ENCODE assay signal across 29 mouse cellular contexts in the genomic region with DNA sequence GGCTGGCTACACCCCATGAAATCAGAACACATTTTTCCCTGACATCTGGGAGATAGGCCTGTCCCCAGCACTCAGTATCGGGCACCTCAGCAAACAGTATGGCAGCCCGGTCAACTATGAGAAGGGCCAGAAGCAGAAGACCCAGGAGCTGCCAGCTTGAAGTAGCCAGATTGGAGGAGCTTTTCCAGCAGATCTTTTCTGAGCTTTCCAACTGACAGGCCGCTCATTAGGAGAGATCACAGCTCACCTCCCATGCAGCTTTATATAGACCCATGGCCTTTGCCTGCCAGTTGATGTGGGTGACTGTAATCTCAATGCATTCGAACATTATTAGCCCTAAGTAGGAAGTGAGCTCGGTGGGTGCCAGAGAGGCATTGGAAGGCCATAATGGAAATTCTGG. TPM values are rescaled to one million over a fixed set of nuclear protein-coding genes. Genes with fewer than 3 reads are reported as not detected.
A peak's percentile ranks its signal among the peaks of the same experiment; 100 is the strongest.
DNase-seq lines count a peak whose midpoint lies in the region; ATAC-seq lines count a peak whose summit lies in the region.
"Had no signal": no experiment of that assay in that cellular context is flagged by ENCODE, and none has a peak within 500 bp of the region (broad histone marks: within the 10 kb centered on the region; RNA-seq: fewer than 3 reads in every experiment).

No protein-coding gene starts in this region.

- no peak for ATAC-seq in heart, embryonic 16.5 days (replicated peaks; ENCODE audit: extremely low read depth, insufficient read depth, low FRiP score)
- ATAC-seq in heart, embryonic 11.5 days (replicated peaks; ENCODE audit: insufficient number of reproducible peaks, low FRiP score, low TSS enrichment): no peak
- ATAC-seq in kidney, embryonic 16.5 days (ENCODE audit: low FRiP score, low TSS enrichment): no peak
- ATAC-seq: CD4-positive, CD25-positive, alpha-beta regulatory T cell, adult 4 months; forebrain, embryonic 15.5 days; hindbrain, postnatal 0 days; inflammation-experienced regulatory T-cells, adult 6 months had no signal

- no peaks in the 10 kb centered on the region for H3K27me3 ChIP-seq in heart, embryonic 16.5 days (ENCODE audit: control insufficient read depth, insufficient read depth, low read length)
- H3K27me3 ChIP-seq in heart, embryonic 11.5 days (ENCODE audit: control insufficient read depth, insufficient read depth, low read length): peaks cover 3% of the 10 kb centered on the region; the same call in 1 of the 2 replicates
- peaks cover 29% of the 10 kb centered on the region for H3K27me3 ChIP-seq in kidney, embryonic 16.5 days (ENCODE audit: insufficient read depth, low read length)
- H3K27me3 ChIP-seq: forebrain, embryonic 15.5 days; heart, embryonic 13.5 days had no signal

- no peaks in the 10 kb centered on the region for H3K9me3 ChIP-seq in heart, embryonic 16.5 days (replicated peaks; ENCODE audit: control insufficient read depth, low read length)
- H3K9me3 ChIP-seq in heart, embryonic 11.5 days (replicated peaks; ENCODE audit: control insufficient read depth, low read length): no peaks in the 10 kb centered on the region
- H3K9me3 ChIP-seq in kidney, embryonic 16.5 days (ENCODE audit: low read length): no peaks in the 10 kb centered on the region
- H3K9me3 ChIP-seq: embryonic facial prominence, embryonic 12.5 days; embryonic facial prominence, embryonic 15.5 days; forebrain, embryonic 15.5 days; heart, embryonic 13.5 days had no signal

- no peaks in the 10 kb centered on the region for H3K36me3 ChIP-seq in heart, embryonic 16.5 days (ENCODE audit: control insufficient read depth, insufficient read depth)
- H3K36me3 ChIP-seq in heart, embryonic 11.5 days (ENCODE audit: control insufficient read depth, insufficient read depth, low read length): no peaks in the 10 kb centered on the region
- no peaks in the 10 kb centered on the region for H3K36me3 ChIP-seq in kidney, embryonic 16.5 days (ENCODE audit: insufficient read depth, low read length)
- H3K36me3 ChIP-seq: embryonic facial prominence, embryonic 12.5 days; embryonic facial prominence, embryonic 15.5 days; forebrain, embryonic 15.5 days; heart, embryonic 13.5 days had no signal

- DNase-seq in heart, adult 9 months (ENCODE audit: low spot score in 2 of 2): peak; percentile 42 to 62
- no peak for DNase-seq in heart, postnatal 25 days (ENCODE audit: low spot score)
- peak; percentile 28 to 40 for DNase-seq in heart, postnatal 10 days
- peak; percentile 16 for DNase-seq in heart, postnatal 4 days
- no peak for DNase-seq in urinary bladder, adult 18-20 months (ENCODE audit: low spot score in 2 of 2)
- DNase-seq: adrenal gland, adult 2 months; adrenal gland, postnatal 14 days; cerebellum, adult 11 months; cerebellum, adult 2 months; cerebellum, adult 9-11 months; cerebellum, postnatal 25 days; gastrocnemius, postnatal 25 days; kidney, adult 11 months; kidney, adult 8-10 months had no signal

- H3K4me1 ChIP-seq in heart, embryonic 16.5 days (ENCODE audit: control insufficient read depth, insufficient read depth, low read length): no peaks in the 10 kb centered on the region; the same call in 1 of the 2 replicates
- H3K4me1 ChIP-seq in heart, embryonic 11.5 days (ENCODE audit: control insufficient read depth, insufficient read depth, low read length): no peaks in the 10 kb centered on the region
- no peaks in the 10 kb centered on the region for H3K4me1 ChIP-seq in kidney, embryonic 16.5 days (ENCODE audit: insufficient read depth, low read length)
- H3K4me1 ChIP-seq: embryonic facial prominence, embryonic 12.5 days; embryonic facial prominence, embryonic 15.5 days; forebrain, embryonic 15.5 days had no signal

- H3K4me2 ChIP-seq in heart, embryonic 16.5 days (ENCODE audit: low read depth, low read length): no peak overlapping the region
- H3K4me2 ChIP-seq in heart, embryonic 11.5 days: no peak overlapping the region
- no peak overlapping the region for H3K4me2 ChIP-seq in kidney, embryonic 16.5 days (replicated peaks; ENCODE audit: low read depth, low read length)
- H3K4me2 ChIP-seq: embryonic facial prominence, embryonic 12.5 days; embryonic facial prominence, embryonic 15.5 days; forebrain, embryonic 15.5 days; heart, embryonic 13.5 days; hindbrain, embryonic 14.5 days had no signal

- WGBS in heart, embryonic 16.5 days: 47% methylated on average over 5 of the region's 5 CpGs
- WGBS in heart, embryonic 11.5 days (ENCODE audit: insufficient replicate concordance): 67% methylated on average over 5 of the region's 5 CpGs
- WGBS in kidney, embryonic 16.5 days: 85% methylated on average over 5 of the region's 5 CpGs

- H3K9ac ChIP-seq in heart, embryonic 16.5 days (ENCODE audit: low read length): no peak overlapping the region
- no peak overlapping the region for H3K9ac ChIP-seq in heart, embryonic 11.5 days (ENCODE audit: low read depth, low read length)
- H3K9ac ChIP-seq in kidney, embryonic 16.5 days (replicated peaks; ENCODE audit: low read length): no peak overlapping the region
- H3K9ac ChIP-seq: embryonic facial prominence, embryonic 12.5 days; embryonic facial prominence, embryonic 15.5 days; forebrain, embryonic 15.5 days; heart, embryonic 13.5 days; hindbrain, embryonic 14.5 days had no signal

- no peak overlapping the region for H3K4me3 ChIP-seq in heart, embryonic 16.5 days (ENCODE audit: low read length)
- no peak overlapping the region for H3K4me3 ChIP-seq in heart, embryonic 11.5 days (ENCODE audit: low read depth, low read length)
- H3K4me3 ChIP-seq in kidney, embryonic 16.5 days (ENCODE audit: low read length): no peak overlapping the region
- H3K4me3 ChIP-seq: embryonic facial prominence, embryonic 12.5 days; embryonic facial prominence, embryonic 15.5 days; forebrain, embryonic 15.5 days; heart, embryonic 13.5 days had no signal

- intact Hi-C loops in heart, postnatal 25 days (cut with DNase I): no loop called here
- intact Hi-C loops in heart, postnatal 10 days (cut with DNase I): no loop called here

- H3K27ac ChIP-seq in heart, embryonic 16.5 days (ENCODE audit: low read length): peak overlapping the region; percentile 66
- no peak overlapping the region for H3K27ac ChIP-seq in heart, embryonic 11.5 days (ENCODE audit: low read depth, low read length)
- no peak overlapping the region for H3K27ac ChIP-seq in kidney, embryonic 16.5 days (ENCODE audit: low read length)
- H3K27ac ChIP-seq: embryonic facial prominence, embryonic 12.5 days; embryonic facial prominence, embryonic 15.5 days; forebrain, embryonic 15.5 days; heart, embryonic 13.5 days; hindbrain, embryonic 14.5 days; hindbrain, postnatal 0 days had no signal

RNA-seq across cellular contexts. Expression of a gene that starts 9.2 kb away (rescaled TPM):
- total RNA-seq in heart, postnatal 25 days (2021): 10 to 100 TPM; 12.3 to 18.9 TPM
- 0.96 and 0.98 TPM in 2 replicates for polyA plus RNA-seq in heart, embryonic 16.5 days (2015; fragmentation: Nextera tagmentation; extraction: Ambion mirVana)
- polyA plus RNA-seq in heart, embryonic 11.5 days (2014; fragmentation: Nextera tagmentation; extraction: Ambion mirVana): not detected in 2 replicates
- 10 to 100 TPM in 1 of 2 experiments, 1 to 10 TPM in 1; 9.9 to 20.2 TPM for total RNA-seq in heart, postnatal 10 days (2021)
- 1 to 10 TPM; 8.3 to 9.9 TPM for total RNA-seq in heart, postnatal 4 days (2021)
- polyA plus RNA-seq in kidney, embryonic 16.5 days (2015; fragmentation: Nextera tagmentation; extraction: Ambion mirVana): not detected in 2 replicates
- total RNA-seq: common myeloid progenitor, adult 5-6 weeks; MEL had no signal
- polyA plus RNA-seq: C2C12; forebrain, embryonic 15.5 days; hindbrain, embryonic 11.5 days; hindbrain, embryonic 14.5 days had no signal

Comparison
In these comparisons a context has a peak if more than half of its experiments do, and no peak if none do; other contexts are left out.
1. DNase-seq: peak in heart, adult 9 months (2 of 2), heart, postnatal 10 days (2 of 2) and heart, postnatal 4 days (single experiment); none in heart, postnatal 25 days (single experiment) and urinary bladder, adult 18-20 months (0 of 2).